Mouse (Mus musculus): ENCODE results near the gene Prlh. TPM values are rescaled to one million over a fixed set of nuclear protein-coding genes. Genes with fewer than 3 reads are reported as not detected.

Prlh gene
- polyA plus RNA-seq, 2 experiments, result not detected

DNA sequence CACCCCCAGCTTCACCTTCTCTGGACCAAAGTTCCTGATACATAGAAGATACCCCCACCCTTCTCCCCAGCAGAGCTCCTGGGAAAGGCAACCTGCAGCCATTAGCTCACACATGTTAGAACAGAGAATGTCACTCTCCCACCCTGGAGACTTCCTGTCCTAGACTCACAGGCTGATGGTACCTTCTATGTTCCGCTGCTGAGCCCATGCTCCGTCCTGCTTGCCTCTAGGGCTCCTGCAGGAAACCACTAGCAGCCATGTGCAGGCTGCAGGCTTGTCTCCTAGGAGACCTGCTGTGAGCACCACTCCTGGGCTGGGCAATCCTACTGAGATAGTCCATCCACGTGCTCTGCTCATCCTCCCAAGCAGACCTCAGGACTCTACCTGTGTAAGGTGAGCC lies 49.7 kb downstream of the Prlh start:
- Histone ChIP-seq H3K4me1 (replicated peaks; ENCODE audit: control insufficient read depth in 2 of 2, insufficient read depth in 2 of 2, low read length in 1 of 2) (peaks cover 0 to 9% of the 10 kb centered on the region in 2 experiments; a peak in 1 of 4 replicates), H3K27ac (no peak overlapping the region), H3K4me2 (ENCODE audit: low read depth) (no peak overlapping the region), H3K4me3 (ENCODE audit: insufficient read depth in 1 of 2, low read depth in 2 of 2, low read length in 2 of 2) (no peak overlapping the region), H3K9ac (replicated peaks) (no peak overlapping the region), H3K9me3 (ENCODE audit: control insufficient read depth, low read length) (no peaks in the 10 kb centered on the region), H3K27me3 (ENCODE audit: control insufficient read depth, insufficient read depth, low read length) (peaks cover 13% of the 10 kb centered on the region), H3K36me3 (replicated peaks; ENCODE audit: control insufficient read depth, insufficient read depth, low read depth) (no peaks in the 10 kb centered on the region)
- WGBS (ENCODE audit: insufficient replicate concordance), result 54% methylated on average over 3 of the region's 3 CpGs
- ATAC-seq (ENCODE audit: insufficient read depth) (no peak), DNase-seq (ENCODE audit: low read depth in 3 of 3, low spot score in 3 of 3) (no peak)
- no peak for TF ChIP-seq CTCF (IDR thresholded peaks at IDR 0.05; ENCODE audit: low read depth)
- TF ChIP-seq EP300 (IDR thresholded peaks at IDR 0.05; ENCODE audit: low read depth), result no peak

Other genes starting within 250 kb of the Prlh start
- 2.4 and 4.2 TPM in 2 replicates for gene Col6a3, start 109.1 kb upstream of the Prlh start, polyA plus RNA-seq (2012; rRNA removed)
- 2.8 and 3.9 TPM in 2 replicates for gene Col6a3, start 109.1 kb upstream of the Prlh start, polyA plus RNA-seq (2014; fragmentation: Nextera tagmentation; extraction: Ambion mirVana)
- gene Mlph, start 38.0 kb upstream of the Prlh start, polyA plus RNA-seq (2012; rRNA removed), result 0.01 TPM in 1 of 2 replicates, not detected in the other
- gene Mlph, start 38.0 kb upstream of the Prlh start, polyA plus RNA-seq (2014; fragmentation: Nextera tagmentation; extraction: Ambion mirVana), result not detected in 2 replicates
- gene Rab17, start 16.6 kb downstream of the Prlh start, polyA plus RNA-seq (2012; rRNA removed), result 1.4 and 1.8 TPM in 2 replicates
- 3.9 and 4.2 TPM in 2 replicates for gene Rab17, start 16.6 kb downstream of the Prlh start, polyA plus RNA-seq (2014; fragmentation: Nextera tagmentation; extraction: Ambion mirVana)
- 4.6 and 9.4 TPM in 2 replicates for gene Lrrfip1, start 45.6 kb downstream of the Prlh start, polyA plus RNA-seq (2012; rRNA removed)
- gene Lrrfip1, start 45.6 kb downstream of the Prlh start, polyA plus RNA-seq (2014; fragmentation: Nextera tagmentation; extraction: Ambion mirVana), result 10.0 and 12.5 TPM in 2 replicates
- gene Rbm44, start 192.0 kb downstream of the Prlh start, polyA plus RNA-seq (2012; rRNA removed), result 0.31 and 0.95 TPM in 2 replicates
- 0.94 and 1.4 TPM in 2 replicates for gene Rbm44, start 192.0 kb downstream of the Prlh start, polyA plus RNA-seq (2014; fragmentation: Nextera tagmentation; extraction: Ambion mirVana)
- 2.4 and 2.5 TPM in 2 replicates for gene Ramp1, start 226.7 kb downstream of the Prlh start, polyA plus RNA-seq (2012; rRNA removed)
- gene Ramp1, start 226.7 kb downstream of the Prlh start, polyA plus RNA-seq (2014; fragmentation: Nextera tagmentation; extraction: Ambion mirVana), result 4.9 and 5.2 TPM in 2 replicates